Mouse (Mus musculus): ENCODE measurements around the gene Ampd3. TPM values are rescaled to one million over a fixed set of nuclear protein-coding genes. Genes with fewer than 3 reads are reported as not detected.

The Ampd3 gene
- polyA plus RNA-seq, 1 experiment = 4.5 TPM

DNA sequence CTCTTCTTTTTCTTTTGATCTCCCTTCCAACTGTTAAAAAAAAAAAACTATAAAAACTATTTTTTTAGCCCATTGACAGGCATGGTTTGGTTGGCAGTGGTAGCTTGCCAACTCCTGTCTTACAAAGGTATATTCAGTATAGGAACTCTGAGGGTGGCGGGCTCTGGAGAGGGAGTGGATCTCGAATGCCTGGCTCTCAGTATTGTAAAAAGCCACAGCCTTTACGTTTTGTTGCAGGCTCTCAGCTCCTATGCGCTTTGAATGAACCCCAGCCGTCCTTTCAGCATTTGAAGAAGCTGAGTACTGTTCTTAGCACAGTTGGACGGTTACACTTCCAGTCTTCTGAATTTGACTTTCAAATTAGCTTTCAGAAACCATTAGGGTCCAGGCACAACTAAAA, 38.7 kb upstream of the Ampd3 start:
- Histone ChIP-seq H3K36me3 (ENCODE audit: control insufficient read depth, insufficient read depth) (no peaks in the 10 kb centered on the region), H3K79me2 (ENCODE audit: control insufficient read depth, insufficient read depth) (no peaks in the 10 kb centered on the region), H3K27me3 (ENCODE audit: control insufficient read depth, insufficient read depth, insufficient read length) (no peaks in the 10 kb centered on the region), H3K4me3 (ENCODE audit: insufficient read depth, poor library complexity, severe bottlenecking) (no peak overlapping the region), H3K79me3 (ENCODE audit: low read depth) (no peaks in the 10 kb centered on the region), H3ac (ENCODE audit: control insufficient read depth, insufficient read length, low read depth) (no peak overlapping the region)
- no peak for TF ChIP-seq MYOD1 (IDR thresholded peaks at IDR 0.05; ENCODE audit: control insufficient read depth, insufficient read length, low read depth)
- TF ChIP-seq CEBPB (IDR thresholded peaks at IDR 0.05; ENCODE audit: low read depth) = no peak
- no peak for TF ChIP-seq MYOG (IDR thresholded peaks at IDR 0.05; ENCODE audit: control insufficient read depth, extremely low read depth, insufficient read length)
- TF ChIP-seq CTCF (IDR thresholded peaks at IDR 0.05; ENCODE audit: control insufficient read depth, insufficient read depth, insufficient read length) = no peak
- no peak for TF ChIP-seq USF1 (IDR thresholded peaks at IDR 0.05; ENCODE audit: low read depth)
- no peak for TF ChIP-seq FOSL1 (IDR thresholded peaks at IDR 0.05; ENCODE audit: insufficient read depth, low read length, poor library complexity, severe bottlenecking)
- TF ChIP-seq MAX (IDR thresholded peaks at IDR 0.05) = no peak

DNA sequence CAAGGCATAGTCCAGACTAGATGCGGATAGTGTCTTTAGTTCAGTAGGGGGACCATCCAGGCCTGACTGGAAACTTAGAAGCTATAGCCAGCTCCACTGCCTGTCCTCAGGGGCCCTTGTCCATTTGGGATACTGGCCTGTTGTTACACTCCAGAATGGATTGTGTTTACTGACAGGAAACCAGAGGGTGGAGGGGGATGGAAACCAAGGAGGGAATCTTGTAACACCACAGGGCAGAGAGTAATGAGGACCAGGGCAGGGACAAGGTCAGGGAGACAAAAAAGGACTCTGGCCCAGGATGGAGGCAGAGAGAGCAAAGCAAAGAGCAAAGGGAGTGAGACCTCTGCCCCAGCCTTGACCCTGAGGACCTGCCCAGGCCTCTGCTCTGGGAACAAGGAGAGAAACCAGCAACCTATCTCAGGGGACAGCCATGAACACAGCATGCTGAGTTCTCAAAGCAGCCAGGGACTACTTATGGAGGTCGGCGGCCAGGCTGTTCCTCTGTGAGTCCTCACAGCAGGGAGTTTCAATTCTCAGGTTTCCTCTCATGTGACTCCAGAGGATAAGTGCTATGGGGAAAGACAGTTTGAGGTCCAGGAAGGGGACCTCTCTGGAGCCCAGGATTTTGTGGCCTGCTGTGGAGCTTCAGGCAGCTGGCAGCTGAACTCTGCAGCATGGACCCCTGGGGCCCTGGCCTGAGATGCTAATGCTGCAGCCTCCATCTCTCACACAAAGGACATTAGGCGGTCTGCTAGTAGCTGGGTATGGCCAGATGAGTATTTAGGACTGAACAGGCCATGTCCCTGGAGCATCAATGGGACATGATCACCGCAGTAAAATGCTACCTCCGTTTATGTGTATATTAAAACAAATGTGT, 36.7 kb upstream of the Ampd3 start:
- H3K4me3 ChIP-seq (ENCODE audit: insufficient read depth, poor library complexity, severe bottlenecking) = no peak overlapping the region
- H3K27me3 ChIP-seq (ENCODE audit: control insufficient read depth, insufficient read depth, insufficient read length) = no peaks in the 10 kb centered on the region
- H3ac ChIP-seq (ENCODE audit: control insufficient read depth, insufficient read length, low read depth) = no peak overlapping the region
- H3K79me2 ChIP-seq (ENCODE audit: control insufficient read depth, insufficient read depth) = no peaks in the 10 kb centered on the region
- TF ChIP-seq USF1 (IDR thresholded peaks at IDR 0.05; ENCODE audit: low read depth) (no peak), MYOG (IDR thresholded peaks at IDR 0.05; ENCODE audit: control insufficient read depth, extremely low read depth, insufficient read length) (no peak), CTCF (IDR thresholded peaks at IDR 0.05; ENCODE audit: control insufficient read depth, insufficient read depth, insufficient read length) (no peak)
- H3K36me3 ChIP-seq (ENCODE audit: control insufficient read depth, insufficient read depth) = no peaks in the 10 kb centered on the region
- no peaks in the 10 kb centered on the region for H3K79me3 ChIP-seq (ENCODE audit: low read depth)

DNA sequence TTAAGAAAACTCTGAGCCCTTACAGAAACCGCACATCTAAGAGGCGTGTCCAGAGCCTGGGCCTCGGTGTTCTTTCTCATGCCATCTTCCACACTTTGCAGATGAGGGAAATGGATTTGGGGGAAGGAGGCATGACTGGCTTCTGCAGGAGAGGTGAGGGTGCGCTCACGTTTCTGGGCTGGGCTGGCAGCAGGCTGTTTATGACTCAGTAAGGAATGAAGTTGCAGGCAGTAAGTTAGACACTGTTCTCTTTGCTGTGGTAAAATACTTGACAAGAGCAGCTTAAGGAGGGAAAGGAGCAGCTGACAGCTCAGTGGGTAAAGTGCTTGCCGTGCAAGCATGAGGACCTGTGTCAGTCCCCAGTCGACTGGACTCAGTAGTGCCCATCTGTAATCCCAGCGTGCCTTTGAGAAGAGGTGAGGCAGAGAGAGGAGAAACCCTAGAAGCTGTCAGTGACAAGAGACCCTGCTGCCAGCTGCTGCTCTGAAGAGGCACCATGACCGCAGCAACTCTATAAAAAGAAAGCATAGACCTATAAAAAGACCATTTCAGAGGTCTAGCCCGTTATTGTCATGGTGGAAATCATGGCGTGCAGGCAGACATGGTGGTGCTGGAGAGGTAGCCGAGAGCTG, 35.9 kb upstream of the Ampd3 start:
- no peak for TF ChIP-seq MYOG (IDR thresholded peaks at IDR 0.05; ENCODE audit: control insufficient read depth, extremely low read depth, insufficient read length)
- TF ChIP-seq CEBPB (IDR thresholded peaks at IDR 0.05; ENCODE audit: low read depth) = no peak
- no peak for TF ChIP-seq USF1 (IDR thresholded peaks at IDR 0.05; ENCODE audit: low read depth)
- no peak for TF ChIP-seq MYOD1 (IDR thresholded peaks at IDR 0.05; ENCODE audit: control insufficient read depth, insufficient read length, low read depth)
- no peak for TF ChIP-seq MAX (IDR thresholded peaks at IDR 0.05)
- TF ChIP-seq FOSL1 (IDR thresholded peaks at IDR 0.05; ENCODE audit: insufficient read depth, low read length, poor library complexity, severe bottlenecking) = no peak
- TF ChIP-seq CTCF (IDR thresholded peaks at IDR 0.05; ENCODE audit: control insufficient read depth, insufficient read depth, insufficient read length) = no peak
- Histone ChIP-seq H3ac (ENCODE audit: control insufficient read depth, insufficient read length, low read depth) (no peak overlapping the region), H3K79me3 (ENCODE audit: low read depth) (no peaks in the 10 kb centered on the region), H3K79me2 (ENCODE audit: control insufficient read depth, insufficient read depth) (no peaks in the 10 kb centered on the region), H3K4me3 (ENCODE audit: insufficient read depth, poor library complexity, severe bottlenecking) (no peak overlapping the region), H3K27me3 (ENCODE audit: control insufficient read depth, insufficient read depth, insufficient read length) (no peaks in the 10 kb centered on the region), H3K36me3 (ENCODE audit: control insufficient read depth, insufficient read depth) (no peaks in the 10 kb centered on the region)

DNA sequence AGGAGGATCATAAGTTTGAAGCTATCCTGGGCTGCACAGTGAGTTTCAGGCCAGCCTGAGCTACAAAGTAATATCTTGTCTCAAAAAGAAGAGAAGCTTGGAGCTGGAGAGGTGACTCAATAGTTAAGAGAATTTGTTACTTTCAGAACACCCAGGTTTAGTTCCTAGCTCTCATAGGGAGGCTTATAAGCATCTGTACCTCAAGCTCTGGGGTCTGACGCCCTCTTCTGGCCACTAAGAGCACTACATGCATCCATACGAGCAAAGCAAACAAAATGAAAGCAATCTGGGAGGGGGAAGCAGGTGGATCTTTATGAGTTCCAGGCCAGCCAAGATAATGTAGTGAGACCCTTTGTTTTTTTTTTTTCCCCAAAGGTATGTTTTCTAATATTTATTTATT, 31.1 kb upstream of the Ampd3 start:
- no peak overlapping the region for H3K4me3 ChIP-seq (ENCODE audit: insufficient read depth, poor library complexity, severe bottlenecking)
- H3K79me3 ChIP-seq (ENCODE audit: low read depth) = no peaks in the 10 kb centered on the region
- no peaks in the 10 kb centered on the region for H3K27me3 ChIP-seq (ENCODE audit: control insufficient read depth, insufficient read depth, insufficient read length)
- no peaks in the 10 kb centered on the region for H3K36me3 ChIP-seq (ENCODE audit: control insufficient read depth, insufficient read depth)
- H3K79me2 ChIP-seq (ENCODE audit: control insufficient read depth, insufficient read depth) = no peaks in the 10 kb centered on the region
- H3ac ChIP-seq (ENCODE audit: control insufficient read depth, insufficient read length, low read depth) = no peak overlapping the region
- no peak for TF ChIP-seq USF1 (IDR thresholded peaks at IDR 0.05; ENCODE audit: low read depth)
- TF ChIP-seq FOSL1 (IDR thresholded peaks at IDR 0.05; ENCODE audit: insufficient read depth, low read length, poor library complexity, severe bottlenecking) = no peak
- no peak for TF ChIP-seq MYOD1 (IDR thresholded peaks at IDR 0.05; ENCODE audit: control insufficient read depth, insufficient read length, low read depth)
- no peak for TF ChIP-seq CTCF (IDR thresholded peaks at IDR 0.05; ENCODE audit: control insufficient read depth, insufficient read depth, insufficient read length)
- TF ChIP-seq MYOG (IDR thresholded peaks at IDR 0.05; ENCODE audit: control insufficient read depth, extremely low read depth, insufficient read length) = no peak
- no peak for TF ChIP-seq CEBPB (IDR thresholded peaks at IDR 0.05; ENCODE audit: low read depth)
- TF ChIP-seq MAX (IDR thresholded peaks at IDR 0.05) = no peak

DNA sequence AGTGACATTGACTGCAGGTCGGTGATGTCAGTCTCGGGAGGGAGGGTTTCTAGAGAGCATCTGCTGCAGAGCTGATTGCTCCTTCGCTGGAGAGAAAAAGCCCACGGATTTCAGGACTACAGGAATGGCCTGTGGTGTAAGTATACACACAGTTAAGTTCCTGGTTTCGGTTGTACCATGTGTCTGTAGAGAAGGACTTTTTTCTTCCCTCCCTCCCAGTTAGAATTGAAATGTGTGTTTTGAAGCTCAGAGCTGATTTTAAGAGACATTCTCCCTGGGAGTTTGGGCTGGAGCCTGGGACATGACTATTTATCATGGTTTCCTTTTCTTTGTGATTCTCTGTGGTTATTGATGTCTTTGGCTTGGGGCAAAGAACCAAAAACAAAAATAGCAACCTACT, 28.2 kb upstream of the Ampd3 start:
- H3ac ChIP-seq (ENCODE audit: control insufficient read depth, insufficient read length, low read depth) = no peak overlapping the region
- no peak for TF ChIP-seq FOSL1 (IDR thresholded peaks at IDR 0.05; ENCODE audit: insufficient read depth, low read length, poor library complexity, severe bottlenecking)
- H3K36me3 ChIP-seq (ENCODE audit: control insufficient read depth, insufficient read depth) = no peaks in the 10 kb centered on the region
- no peaks in the 10 kb centered on the region for H3K79me2 ChIP-seq (ENCODE audit: control insufficient read depth, insufficient read depth)
- H3K27me3 ChIP-seq (ENCODE audit: control insufficient read depth, insufficient read depth, insufficient read length) = no peaks in the 10 kb centered on the region
- no peaks in the 10 kb centered on the region for H3K79me3 ChIP-seq (ENCODE audit: low read depth)
- no peak overlapping the region for H3K4me3 ChIP-seq (ENCODE audit: insufficient read depth, poor library complexity, severe bottlenecking)

DNA sequence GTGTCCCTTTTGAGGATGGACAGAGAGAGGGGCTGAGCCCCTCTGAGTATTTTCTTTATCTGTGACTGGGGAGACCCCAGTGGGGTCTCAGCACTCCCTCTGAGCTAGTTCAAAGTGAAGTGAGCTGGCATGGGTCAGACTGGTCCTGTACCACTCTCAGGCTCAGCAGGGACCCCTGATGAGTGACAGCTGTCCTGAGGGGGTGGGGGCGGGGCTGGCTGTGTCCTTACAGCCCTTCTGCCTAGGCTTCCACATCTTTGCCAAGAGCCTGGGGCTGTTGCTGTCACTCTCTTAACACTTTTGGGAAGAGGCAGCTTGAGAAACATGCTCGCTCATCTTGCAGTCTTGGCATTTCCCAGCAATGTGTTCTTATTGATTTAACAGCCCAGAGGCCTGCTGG, 27.8 kb upstream of the Ampd3 start:
- Histone ChIP-seq H3K4me3 (ENCODE audit: insufficient read depth, poor library complexity, severe bottlenecking) (no peak overlapping the region), H3ac (ENCODE audit: control insufficient read depth, insufficient read length, low read depth) (no peak overlapping the region), H3K36me3 (ENCODE audit: control insufficient read depth, insufficient read depth) (no peaks in the 10 kb centered on the region), H3K79me2 (ENCODE audit: control insufficient read depth, insufficient read depth) (no peaks in the 10 kb centered on the region), H3K79me3 (ENCODE audit: low read depth) (no peaks in the 10 kb centered on the region), H3K27me3 (ENCODE audit: control insufficient read depth, insufficient read depth, insufficient read length) (no peaks in the 10 kb centered on the region)
- no peak for TF ChIP-seq MYOG (IDR thresholded peaks at IDR 0.05; ENCODE audit: control insufficient read depth, extremely low read depth, insufficient read length)
- no peak for TF ChIP-seq MAX (IDR thresholded peaks at IDR 0.05)
- TF ChIP-seq USF1 (IDR thresholded peaks at IDR 0.05; ENCODE audit: low read depth) = no peak
- no peak for TF ChIP-seq CTCF (IDR thresholded peaks at IDR 0.05; ENCODE audit: control insufficient read depth, insufficient read depth, insufficient read length)
- no peak for TF ChIP-seq MYOD1 (IDR thresholded peaks at IDR 0.05; ENCODE audit: control insufficient read depth, insufficient read length, low read depth)
- no peak for TF ChIP-seq CEBPB (IDR thresholded peaks at IDR 0.05; ENCODE audit: low read depth)
- TF ChIP-seq FOSL1 (IDR thresholded peaks at IDR 0.05; ENCODE audit: insufficient read depth, low read length, poor library complexity, severe bottlenecking) = no peak

All from C2C12 (cell line).